Mouse (Mus musculus): ENCODE measurements at regions not wholly inside any gene's neighbourhood (a gene's known extent, or its start where the extent isn't known, plus 50 kb on each side); places are given as distances from the start of the nearest gene placed in this dataset.

DNA sequence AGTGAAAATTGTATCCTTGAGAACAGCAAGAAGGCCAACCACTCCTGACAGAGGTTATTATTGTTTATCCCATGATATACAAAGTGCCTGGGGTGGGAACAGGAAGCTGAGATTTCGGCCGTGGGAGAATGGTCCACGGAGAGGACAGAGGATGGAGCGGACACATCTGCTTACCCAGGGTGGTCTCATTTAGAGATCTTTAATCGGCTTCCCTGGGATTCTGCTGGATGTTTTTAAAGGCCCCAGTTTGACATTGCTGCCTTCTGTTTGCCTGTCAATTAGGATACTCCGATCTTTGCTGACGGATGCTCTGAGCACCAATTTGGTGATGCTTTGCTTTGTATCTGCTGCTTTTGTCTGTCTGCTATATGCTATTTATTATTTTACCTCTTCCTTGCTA is 803.5 kb downstream of the Tmem132b start:
- no peak for DNase-seq (ENCODE audit: low spot score)

DNA sequence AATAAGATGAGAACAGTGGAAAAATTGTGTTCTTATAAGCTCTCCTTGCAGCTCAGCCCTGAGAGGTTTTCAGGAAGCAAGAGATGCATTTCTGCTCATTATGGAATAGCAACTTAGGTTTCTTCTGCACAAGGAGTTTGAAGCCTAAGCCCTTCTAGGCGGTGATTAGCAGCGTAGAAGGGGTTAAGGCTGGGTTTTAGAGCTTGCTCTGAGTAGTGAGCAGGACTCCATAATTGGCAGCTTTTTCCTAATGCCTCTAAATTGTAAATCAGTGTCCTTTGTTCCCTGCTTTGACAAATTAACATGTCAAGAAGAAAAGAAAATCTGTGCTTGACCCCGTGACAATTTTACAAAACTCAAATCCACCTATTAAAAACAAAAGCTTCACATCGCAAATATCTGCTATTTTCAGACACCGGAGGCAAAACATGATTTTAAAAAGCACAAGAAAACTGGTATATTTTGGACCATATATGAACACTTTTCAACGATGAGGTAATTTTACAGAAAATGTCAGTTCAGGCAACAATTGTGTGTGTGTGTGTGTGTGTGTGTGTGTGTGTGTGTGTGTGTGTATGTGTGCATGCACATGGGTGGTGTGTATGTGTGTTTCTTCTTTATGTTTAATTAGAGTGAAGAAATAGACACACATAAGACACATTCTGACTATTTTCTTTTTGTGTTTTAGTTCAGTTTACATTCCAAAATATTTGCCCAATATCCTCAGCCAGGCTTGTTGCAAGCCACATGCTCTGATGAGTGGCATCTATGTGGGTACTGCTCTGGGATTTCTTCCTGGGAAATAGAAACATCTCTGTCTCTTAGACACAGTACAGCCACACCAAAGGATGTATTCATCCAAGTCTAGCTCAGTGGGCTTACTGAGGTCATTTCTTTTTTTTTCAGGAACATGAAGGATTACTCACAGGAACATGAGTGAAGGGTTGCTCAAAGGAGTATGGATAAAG is 804.3 kb downstream of the Tmem132b start:
- no peak for DNase-seq (ENCODE audit: low spot score)

- DNase-seq (ENCODE audit: low spot score) = no peak
Measured at GRCm38 (mm10) chr5:126337884-126338283, 806.3 kb downstream of the Tmem132b start.

DNA sequence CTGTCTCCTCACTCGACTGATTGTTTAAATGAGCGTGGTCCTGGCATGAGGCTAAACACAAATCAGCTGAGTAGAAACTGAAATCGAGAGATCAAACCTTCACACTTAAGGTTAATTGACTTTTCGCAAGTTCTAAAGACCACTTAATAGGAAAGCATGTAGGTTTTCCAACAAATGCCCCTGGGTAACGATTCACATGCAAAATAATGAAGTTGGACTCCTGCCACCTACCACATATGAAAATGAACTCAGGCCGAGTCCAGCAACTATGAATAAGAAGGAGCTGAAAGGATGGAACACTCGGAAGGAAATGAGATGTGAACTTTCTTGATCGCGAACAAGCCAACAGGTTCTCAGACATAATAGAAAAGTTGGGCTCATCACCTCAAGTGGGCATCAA is 812.0 kb downstream of the Tmem132b start:
- DNase-seq (ENCODE audit: low spot score) = no peak

DNA sequence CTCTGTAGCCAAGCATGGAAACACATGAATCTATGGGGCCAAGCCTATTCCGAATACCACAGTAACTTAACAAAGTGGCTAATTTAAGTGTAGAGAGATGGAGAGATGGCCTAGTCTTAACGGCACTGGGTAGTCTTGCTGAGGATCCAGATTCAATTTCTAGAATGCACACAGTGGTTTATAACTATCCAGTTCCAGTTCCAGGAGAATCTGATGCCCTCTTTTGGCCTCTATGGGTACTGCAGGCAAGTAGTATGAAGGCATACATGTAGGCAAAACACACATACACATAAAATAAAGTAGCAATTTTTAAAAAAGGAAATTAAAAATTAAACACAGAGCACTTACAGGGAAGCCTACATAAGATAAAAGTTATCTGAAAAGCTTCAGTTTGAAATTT is 819.4 kb downstream of the Tmem132b start:
- no peak for DNase-seq (ENCODE audit: low spot score)

DNA sequence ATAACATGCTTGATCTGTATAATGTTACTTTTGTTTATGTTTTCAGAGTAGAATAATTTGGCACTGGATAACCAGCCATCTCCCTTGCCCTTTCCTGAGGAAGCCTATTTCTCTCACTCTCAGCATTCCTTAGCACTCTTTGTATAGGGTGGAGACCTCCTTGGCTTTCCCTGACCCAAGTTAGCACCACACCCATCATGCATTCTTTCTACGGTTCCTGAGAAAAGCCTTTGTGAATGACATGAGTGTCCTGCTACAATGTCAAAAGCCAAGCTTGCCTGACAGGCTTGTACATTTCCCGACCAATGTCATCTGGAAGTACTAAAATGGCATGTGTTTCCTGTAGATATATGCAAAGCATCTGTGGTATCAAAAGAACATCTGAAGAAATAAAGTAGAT is 837.9 kb downstream of the Tmem132b start:
- DNase-seq (ENCODE audit: low spot score) = no peak

DNA sequence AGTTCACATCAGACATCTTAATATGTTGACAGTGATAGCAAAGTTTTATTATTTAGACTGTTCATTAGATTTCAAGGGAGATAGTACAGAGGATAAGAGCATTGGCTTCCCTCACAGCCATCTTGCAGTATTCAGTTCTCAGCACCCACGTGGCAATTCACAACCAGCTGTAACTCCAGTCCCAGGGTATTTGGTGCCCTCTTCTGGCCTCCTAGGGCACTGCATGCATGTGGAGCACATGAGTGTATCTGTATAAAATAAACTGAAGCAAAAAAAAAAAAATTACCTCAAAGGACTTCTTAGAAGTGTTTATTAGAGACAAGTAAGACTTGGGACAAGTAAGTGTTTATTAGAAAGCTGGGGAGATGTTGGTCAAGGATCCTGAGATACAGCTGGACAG is 849.3 kb upstream of the Tmem132c start:
- no peak for DNase-seq (ENCODE audit: low spot score)

DNA sequence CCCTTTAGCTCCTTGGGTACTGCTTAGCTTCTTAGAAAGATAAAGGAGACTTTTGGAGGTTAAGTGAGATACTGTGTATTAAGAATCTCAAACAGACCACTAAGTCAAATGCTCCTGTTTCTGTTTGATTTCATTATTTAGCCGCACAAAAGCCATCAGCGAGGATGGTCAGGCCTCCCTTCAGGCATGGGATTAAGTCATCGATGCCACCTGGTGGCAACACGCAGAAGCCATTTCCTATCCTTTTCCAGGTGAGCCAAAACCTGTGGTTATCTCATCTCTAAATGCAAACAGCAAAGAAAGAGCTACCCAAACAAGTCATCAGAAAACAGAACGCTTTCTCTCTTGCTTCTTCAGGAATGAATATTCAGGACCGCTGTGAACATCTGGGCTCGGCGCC is 846.3 kb upstream of the Tmem132c start:
- no peak for DNase-seq (ENCODE audit: low spot score)

DNA sequence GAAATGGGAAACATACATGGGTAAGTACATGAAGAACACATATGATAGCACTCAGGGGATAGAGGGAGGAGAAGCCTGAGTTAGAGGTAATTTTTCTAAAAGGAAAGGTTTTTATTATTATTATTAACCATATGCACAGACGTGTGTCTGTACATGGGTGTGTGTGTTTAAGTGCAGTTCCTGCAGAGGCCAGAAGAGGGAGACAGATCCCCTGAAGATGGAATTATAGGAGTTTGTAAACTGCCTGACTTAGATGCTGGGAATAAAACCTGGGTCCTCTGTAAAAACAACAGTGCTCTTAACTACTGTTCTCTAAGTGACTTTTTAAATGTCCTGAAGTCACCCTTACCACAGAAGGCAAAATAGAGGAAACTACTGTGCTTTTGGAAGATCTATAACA is 809.9 kb upstream of the Tmem132c start:
- DNase-seq (ENCODE audit: low spot score) = no peak

DNA sequence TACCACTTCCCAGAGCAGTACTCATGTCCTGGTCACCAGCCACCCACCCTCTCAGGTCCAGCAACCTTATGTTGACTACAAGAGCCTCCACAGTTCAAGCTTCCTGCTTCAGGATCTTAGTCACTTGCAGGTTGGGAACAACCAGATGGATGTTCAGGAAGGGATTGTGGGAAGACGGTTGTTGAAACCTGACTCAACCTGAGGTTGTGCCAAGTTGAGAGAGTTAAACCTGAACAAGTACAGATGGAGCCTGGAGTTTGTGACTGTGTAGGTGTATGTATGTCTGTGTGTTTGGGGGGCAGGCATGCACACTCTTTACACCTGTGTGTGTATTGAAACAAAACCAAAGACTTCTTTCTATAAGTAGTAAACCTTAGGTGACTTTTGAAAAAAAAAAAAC is 802.9 kb upstream of the Tmem132c start:
- DNase-seq (ENCODE audit: low spot score) = no peak

- no peak for DNase-seq (ENCODE audit: low spot score)
Measured at GRCm38 (mm10) chr5:126440516-126440915, 801.1 kb upstream of the Tmem132c start.

DNA sequence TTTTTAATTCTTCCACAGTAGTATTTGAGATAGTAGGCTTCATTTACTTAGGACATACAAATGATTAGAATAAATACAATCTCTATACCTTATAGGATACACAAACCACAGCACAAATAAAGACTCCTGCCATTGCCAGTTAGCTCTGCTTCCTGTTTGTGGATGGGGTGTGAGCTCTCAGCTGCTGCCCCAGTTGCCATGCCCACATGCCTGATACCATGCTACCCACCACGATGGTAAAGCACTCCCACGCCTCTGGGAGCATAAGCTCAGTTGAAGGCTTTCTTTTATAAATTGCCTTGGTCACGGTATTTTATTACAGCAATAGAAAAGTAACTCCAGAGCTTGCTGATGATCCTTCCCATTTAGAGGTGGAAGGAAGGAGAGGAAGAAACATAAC is 765.8 kb upstream of the Tmem132c start:
- no peak for DNase-seq (ENCODE audit: low spot score)

GRCm38 (mm10) chr5:126522076-126522475 is 719.5 kb upstream of the Tmem132c start:
- no peak for DNase-seq (ENCODE audit: low spot score)

GRCm38 (mm10) chr5:126525863-126526262 is 715.7 kb upstream of the Tmem132c start:
- DNase-seq (ENCODE audit: low spot score) = no peak

DNA sequence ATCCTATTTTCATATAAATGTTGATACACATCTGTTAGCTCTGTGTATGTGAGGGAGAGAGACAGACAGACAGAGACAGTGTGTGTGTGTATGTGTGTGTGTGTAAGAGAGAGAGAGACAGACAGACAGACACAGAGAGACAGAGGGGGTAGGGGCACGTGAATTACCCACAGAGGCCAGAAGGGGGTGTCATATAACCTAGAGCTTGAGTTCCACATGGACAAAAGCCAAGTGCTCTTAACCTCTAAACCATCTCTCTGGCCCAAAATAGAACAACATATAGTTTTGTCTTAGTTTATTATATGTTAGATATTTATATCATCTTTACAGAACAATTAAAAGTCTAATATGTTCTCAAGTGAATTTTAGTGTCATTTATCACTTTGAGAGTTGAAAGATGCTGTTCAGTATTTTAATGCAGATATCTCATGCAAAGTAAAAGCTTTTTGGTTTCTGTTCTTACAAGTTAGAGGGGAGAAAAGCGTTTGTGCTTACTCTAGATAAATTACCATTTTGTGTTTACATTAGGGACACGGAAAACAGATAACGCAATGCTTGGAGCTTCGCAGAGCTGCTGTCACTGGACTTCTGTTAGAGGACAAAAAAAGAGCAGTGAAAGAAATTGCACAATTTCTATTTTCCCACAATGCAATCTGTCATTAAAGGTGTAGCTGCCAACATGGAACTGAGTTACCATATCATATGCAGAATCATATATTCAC is 710.6 kb upstream of the Tmem132c start:
- no peak for DNase-seq (ENCODE audit: low spot score)

DNA sequence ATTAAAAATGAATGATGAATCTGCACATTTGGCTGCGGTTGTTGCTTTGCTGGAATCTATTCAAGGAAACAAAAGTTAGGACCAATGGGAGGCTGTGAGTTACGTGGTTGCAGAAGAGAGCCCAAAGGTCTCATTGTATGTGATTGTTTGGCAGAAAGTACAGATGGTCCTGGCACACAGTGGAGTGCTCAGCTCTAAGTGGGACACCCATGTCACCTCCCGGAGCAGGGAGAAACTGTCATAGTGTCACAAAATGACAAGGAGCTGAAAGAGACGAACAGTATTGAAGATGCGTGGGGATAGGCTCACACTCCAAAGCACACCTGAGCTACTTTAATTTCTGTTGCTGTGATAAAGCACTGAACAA is 710.1 kb upstream of the Tmem132c start:
- DNase-seq (ENCODE audit: low spot score) = no peak

DNA sequence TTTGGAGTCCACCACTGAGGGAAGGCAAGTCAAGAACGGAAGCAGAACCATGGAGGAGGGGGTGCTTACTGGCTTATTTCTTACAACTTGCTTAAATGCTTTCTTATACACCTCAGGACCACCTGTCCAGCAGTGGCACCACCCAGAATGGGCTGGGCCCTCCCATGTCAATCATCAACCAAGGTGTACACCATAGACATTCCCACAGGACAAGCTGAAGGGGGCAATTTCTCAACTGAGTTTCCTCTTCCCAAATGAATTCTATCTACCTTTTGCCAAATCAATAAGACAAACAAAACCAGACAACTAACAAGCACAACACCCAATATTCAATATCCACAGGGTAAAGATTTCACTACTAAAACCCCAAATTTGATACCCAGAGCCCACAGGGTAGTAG is 709.6 kb upstream of the Tmem132c start:
- DNase-seq (ENCODE audit: low spot score) = no peak

DNA sequence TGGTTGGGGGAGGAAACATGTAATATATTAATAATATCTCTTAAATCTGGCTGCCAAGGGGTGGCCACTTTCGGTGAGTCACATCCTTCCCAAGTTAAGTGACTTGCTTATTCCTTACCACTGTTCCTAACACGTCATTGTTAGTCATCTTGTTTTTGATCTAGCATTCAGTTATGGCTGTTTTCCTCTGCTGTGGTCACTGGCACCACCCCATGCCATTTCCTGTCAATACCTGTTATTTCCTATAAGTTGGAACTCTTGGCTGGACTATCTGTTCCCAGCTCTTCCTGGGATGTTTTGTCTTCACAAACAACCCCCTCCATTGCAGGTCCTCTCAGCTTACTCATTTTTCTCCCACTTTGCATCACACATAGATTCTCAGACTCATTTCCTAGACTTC is 703.5 kb upstream of the Tmem132c start:
- DNase-seq (ENCODE audit: low spot score) = no peak

DNA sequence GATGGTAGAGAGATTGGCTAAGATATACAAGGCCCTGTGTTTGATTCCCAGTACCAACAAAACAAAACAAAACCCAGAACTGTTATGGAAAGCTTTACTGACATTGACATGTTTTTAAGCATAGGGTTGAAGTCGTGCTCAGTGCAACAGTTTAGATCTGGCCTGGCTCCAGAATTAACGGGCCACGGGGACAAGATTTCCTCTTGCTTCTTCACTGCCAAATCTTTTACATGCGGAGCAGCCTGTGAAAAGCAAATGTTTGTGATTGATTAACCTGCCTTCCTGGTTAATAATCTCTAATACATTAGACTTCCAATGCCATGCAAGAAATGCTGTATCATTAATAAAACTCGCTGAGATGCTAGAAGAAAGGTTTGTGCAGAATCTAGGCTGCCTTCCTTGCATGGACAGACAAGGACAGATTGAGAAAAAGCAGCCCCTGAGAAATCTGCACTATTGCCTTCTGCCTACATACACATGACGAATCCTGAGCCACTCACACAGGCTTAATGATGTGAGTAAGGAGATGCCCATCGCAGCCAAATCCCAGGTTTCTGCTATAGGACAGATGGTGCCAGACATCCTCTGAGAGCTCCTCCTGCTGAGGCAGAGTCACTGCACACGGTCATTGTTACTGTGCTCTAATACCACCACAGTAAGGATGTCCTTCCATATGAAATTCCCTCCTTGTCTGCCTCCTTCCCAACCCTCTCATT is 697.2 kb upstream of the Tmem132c start:
- no peak for DNase-seq (ENCODE audit: low spot score)

DNA sequence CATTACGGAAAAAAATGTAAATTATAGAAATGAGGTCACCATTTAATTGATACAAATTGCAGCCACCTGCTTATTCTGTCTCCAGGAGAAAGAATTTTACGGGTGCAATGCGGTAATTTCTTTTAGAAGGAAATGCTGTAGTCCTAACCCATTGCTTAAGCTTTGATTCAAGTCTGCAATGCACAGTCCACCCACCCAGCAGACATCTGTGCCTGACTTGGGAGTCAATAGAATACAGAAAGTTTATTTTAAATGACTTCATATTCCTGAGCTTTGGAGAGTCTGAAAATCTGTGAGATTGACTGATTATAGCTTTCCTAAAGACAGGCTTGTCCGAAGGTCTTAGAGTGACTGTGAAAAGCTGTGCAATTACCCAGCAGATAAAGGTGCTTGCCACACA is 693.8 kb upstream of the Tmem132c start:
- no peak for DNase-seq (ENCODE audit: low spot score)

DNA sequence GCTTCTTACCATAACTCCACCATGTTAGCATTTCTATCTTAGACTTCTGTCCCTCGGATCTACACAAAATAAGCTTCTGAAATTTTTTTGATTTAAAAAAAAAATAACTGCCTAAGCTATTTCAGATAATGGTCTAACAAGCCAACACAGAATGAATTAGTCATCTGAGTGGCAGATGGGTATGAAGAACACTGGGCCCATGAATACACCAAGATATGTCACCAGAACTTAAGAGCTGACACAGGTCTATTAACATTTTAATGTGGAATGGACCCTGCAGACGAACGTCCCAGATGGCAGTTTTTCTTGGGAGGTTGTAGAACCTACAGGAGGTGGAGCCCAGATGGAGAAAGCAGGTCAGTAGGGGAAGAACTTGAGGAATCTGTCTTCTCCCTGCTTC is 689.9 kb upstream of the Tmem132c start:
- no peak for DNase-seq (ENCODE audit: low spot score)

- DNase-seq (ENCODE audit: low spot score) = no peak
Measured at GRCm38 (mm10) chr5:126559011-126559410, 682.6 kb upstream of the Tmem132c start.

- DNase-seq (ENCODE audit: low spot score) = no peak
Measured at GRCm38 (mm10) chr5:126565817-126566216, 675.8 kb upstream of the Tmem132c start.
